Mouse (Mus musculus) layer of hippocampus, adult 18-20 months (tissue): Measurements from ENCODE around the gene Pard3. TPM values are rescaled to one million over a fixed set of nuclear protein-coding genes. Genes with fewer than 3 reads are reported as not detected.

Source experiments
- DNase-seq, 2 experiments: peaks; one replicate each; pipeline ENCODE4 v3.0.0; 2022; ENCODE audit warnings: low spot score in 2 of 2
- total RNA-seq, 2 experiments: library from RNA; stranded (reverse); gene quantifications; 2 replicates each; pipeline ENCODE4 v1.2.3; 2021

Gene Pard3
- total RNA-seq, 2 experiments from 2014 or later: 23.7 to 24.4 TPM

GRCm38 (mm10) chr8:127586681-127587080, 523.0 kb downstream of the Pard3 start:
- DNase-seq: no peak

- no peak for DNase-seq
These were observed 524.6 kb downstream of the Pard3 start for GRCm38 (mm10) chr8:127588313-127588712.

GRCm38 (mm10) chr8:127589291-127589690, 525.6 kb downstream of the Pard3 start:
- no peak for DNase-seq

- DNase-seq: no peak
These were observed 527.0 kb downstream of the Pard3 start for GRCm38 (mm10) chr8:127590674-127591186.

GRCm38 (mm10) chr8:127592648-127593574, 529.2 kb downstream of the Pard3 start:
- no peak for DNase-seq

- DNase-seq: no peak
These were observed 536.9 kb downstream of the Pard3 start for GRCm38 (mm10) chr8:127600641-127601040.

- DNase-seq: no peak
These were observed 539.4 kb downstream of the Pard3 start for GRCm38 (mm10) chr8:127603062-127603461.

- peak in 1 of 2 experiments; percentile 67 for DNase-seq
These were observed 545.0 kb downstream of the Pard3 start for GRCm38 (mm10) chr8:127608541-127609270.

- DNase-seq: no peak
These were observed 545.6 kb downstream of the Pard3 start for GRCm38 (mm10) chr8:127609316-127609715.

GRCm38 (mm10) chr8:127614206-127614605, 550.5 kb downstream of the Pard3 start:
- DNase-seq: peak in 1 of 2 experiments; percentile 40

- no peak for DNase-seq
These were observed 553.0 kb downstream of the Pard3 start for GRCm38 (mm10) chr8:127616681-127617080.

- no peak for DNase-seq
These were observed 558.4 kb downstream of the Pard3 start for GRCm38 (mm10) chr8:127622137-127622536.

- no peak for DNase-seq
These were observed 574.8 kb downstream of the Pard3 start for GRCm38 (mm10) chr8:127638232-127639087.

GRCm38 (mm10) chr8:127639088-127639453, 575.4 kb downstream of the Pard3 start:
- no peak for DNase-seq

- DNase-seq: no peak
These were observed 591.9 kb downstream of the Pard3 start for GRCm38 (mm10) chr8:127655559-127655958.

Other genes starting within 250 kb of the Pard3 start
- 100 to 1,000 TPM; 214 TPM for gene Tomm20, start 118.0 kb upstream of the Pard3 start, total RNA-seq
- 10 to 100 TPM; 13.1 to 13.6 TPM for gene Rbm34, start 92.8 kb upstream of the Pard3 start, total RNA-seq